Mouse (Mus musculus) gastrocnemius, postnatal 10 days (tissue): ENCODE measurements around the gene Vav3. TPM values are rescaled to one million over a fixed set of nuclear protein-coding genes. Genes with fewer than 3 reads are reported as not detected.

Experiments used
- DNase-seq: peaks from one replicate; pipeline ENCODE4 v3.0.0; 2021; ENCODE audit warnings: mixed read lengths
- total RNA-seq, 2 experiments: library from RNA; stranded (reverse); gene quantifications; 2 replicates each; pipeline ENCODE4 v1.2.3; 2021

Vav3 gene
- total RNA-seq, 2 experiments from 2014 or later = 6.0 to 7.3 TPM

- DNase-seq = no peak
Measured at GRCm38 (mm10) chr3:109352690-109353089, 12.2 kb downstream of the Vav3 start.

- DNase-seq = no peak
Measured at GRCm38 (mm10) chr3:109353814-109354213, 13.4 kb downstream of the Vav3 start.

- no peak for DNase-seq
Measured at GRCm38 (mm10) chr3:109355158-109355557, 14.7 kb downstream of the Vav3 start.

- DNase-seq = no peak
Measured at GRCm38 (mm10) chr3:109360746-109361145, 20.3 kb downstream of the Vav3 start.

GRCm38 (mm10) chr3:109361882-109362281, 21.4 kb downstream of the Vav3 start:
- no peak for DNase-seq

- no peak for DNase-seq
Measured at GRCm38 (mm10) chr3:109362310-109362709, 21.9 kb downstream of the Vav3 start.

GRCm38 (mm10) chr3:109363522-109363921, 23.1 kb downstream of the Vav3 start:
- no peak for DNase-seq

GRCm38 (mm10) chr3:109365875-109366274, 25.4 kb downstream of the Vav3 start:
- no peak for DNase-seq

GRCm38 (mm10) chr3:109366411-109366851, 26.0 kb downstream of the Vav3 start:
- peak; percentile 45 for DNase-seq

GRCm38 (mm10) chr3:109368383-109369289, 28.2 kb downstream of the Vav3 start:
- DNase-seq = no peak

- no peak for DNase-seq
Measured at GRCm38 (mm10) chr3:109371576-109371975, 31.1 kb downstream of the Vav3 start.

- no peak for DNase-seq
Measured at GRCm38 (mm10) chr3:109372678-109373077, 32.2 kb downstream of the Vav3 start.

- DNase-seq = no peak
Measured at GRCm38 (mm10) chr3:109378278-109378677, 37.8 kb downstream of the Vav3 start.

- no peak for DNase-seq
Measured at GRCm38 (mm10) chr3:109378684-109379083, 38.2 kb downstream of the Vav3 start.

- no peak for DNase-seq
Measured at GRCm38 (mm10) chr3:109388730-109389129, 48.3 kb downstream of the Vav3 start.

- DNase-seq = no peak
Measured at GRCm38 (mm10) chr3:109401527-109401926, 61.1 kb downstream of the Vav3 start.

- no peak for DNase-seq
Measured at GRCm38 (mm10) chr3:109411294-109411693, 70.8 kb downstream of the Vav3 start.

- no peak for DNase-seq
Measured at GRCm38 (mm10) chr3:109420403-109420802, 80.0 kb downstream of the Vav3 start.

GRCm38 (mm10) chr3:109421019-109421418, 80.6 kb downstream of the Vav3 start:
- no peak for DNase-seq

- DNase-seq = no peak
Measured at GRCm38 (mm10) chr3:109423440-109424079, 83.1 kb downstream of the Vav3 start.

GRCm38 (mm10) chr3:109431285-109431684, 90.8 kb downstream of the Vav3 start:
- no peak for DNase-seq

GRCm38 (mm10) chr3:109438552-109438951, 98.1 kb downstream of the Vav3 start:
- no peak for DNase-seq

- DNase-seq = no peak
Measured at GRCm38 (mm10) chr3:109439253-109439652, 98.8 kb downstream of the Vav3 start.
